Mouse (Mus musculus) frontal cortex, postnatal 25 days (tissue): Measurements from ENCODE around the gene Fcna.

Source experiments
- DNase-seq, 2 experiments: peaks; one replicate each; pipeline ENCODE4 v3.0.0; 2022; ENCODE audit warnings: low spot score in 2 of 2

Fcna gene

DNA sequence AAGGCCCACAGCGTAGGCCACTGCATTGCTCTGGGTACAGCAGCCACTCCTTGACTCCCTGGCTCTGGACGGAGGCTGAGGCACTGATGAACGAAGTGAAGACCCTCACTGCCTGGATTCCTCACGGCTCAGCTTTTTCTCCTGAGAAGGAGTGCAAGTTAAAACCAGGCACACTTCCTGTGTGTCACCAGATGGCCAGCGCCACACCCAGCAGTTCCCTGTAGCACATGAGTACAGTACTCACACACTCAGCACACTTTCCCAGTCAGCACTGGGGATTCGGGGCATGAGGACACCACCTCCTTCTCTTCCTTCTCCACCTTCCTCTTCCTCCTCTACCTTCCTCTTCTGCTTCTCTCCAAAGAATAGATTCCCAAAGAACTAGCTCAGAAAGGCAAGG is at the start of gene Fcna:
Gene Fcna, minus strand, starts transcription at position 220 of the 400 bp plus-strand sequence.
- no peak for DNase-seq

DNA sequence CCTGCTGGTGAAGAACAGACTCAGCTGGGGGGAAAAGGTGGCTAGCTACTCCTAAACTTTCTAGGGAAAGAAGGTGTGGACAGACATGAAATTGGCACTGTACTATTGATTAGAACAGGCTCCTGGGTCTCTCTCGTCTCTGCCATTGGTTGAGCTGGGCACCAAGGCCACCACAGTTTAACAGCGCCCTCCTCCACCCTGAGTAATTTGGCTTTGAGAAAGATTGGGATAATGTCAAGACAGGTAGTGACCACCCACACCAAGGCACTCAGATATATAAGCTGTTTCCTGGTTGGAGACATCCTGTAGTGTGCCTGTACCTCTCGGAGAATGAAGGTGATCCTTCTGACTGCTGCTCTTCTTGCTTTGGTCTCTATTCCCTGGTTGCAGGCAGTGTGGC is 48.7 kb upstream of the Fcna start, which contains the start of gene Lcn6:
Gene Lcn6, plus strand, starts transcription at position 301 of the 400 bp plus-strand sequence.
- DNase-seq, result no peak

DNA sequence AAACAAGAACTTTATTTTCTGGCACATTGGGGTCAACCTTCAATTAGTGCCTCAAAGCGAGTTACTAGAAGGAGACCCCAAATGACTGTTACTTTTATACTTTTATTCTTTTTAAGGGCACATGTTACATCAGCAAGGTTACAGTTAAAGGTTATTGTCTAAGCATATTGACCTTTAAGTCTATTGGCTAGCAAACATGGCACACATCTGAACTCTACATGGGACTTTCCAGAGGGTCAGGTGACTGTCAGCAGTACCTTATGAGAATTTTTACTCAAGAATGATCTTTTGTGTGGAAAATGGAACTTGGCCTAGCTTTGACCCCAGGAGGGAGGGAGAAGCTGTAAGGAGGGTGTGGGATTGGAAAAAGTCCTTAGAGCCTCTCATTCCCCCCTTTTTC is 38.7 kb upstream of the Fcna start:
- DNase-seq, result no peak

DNA sequence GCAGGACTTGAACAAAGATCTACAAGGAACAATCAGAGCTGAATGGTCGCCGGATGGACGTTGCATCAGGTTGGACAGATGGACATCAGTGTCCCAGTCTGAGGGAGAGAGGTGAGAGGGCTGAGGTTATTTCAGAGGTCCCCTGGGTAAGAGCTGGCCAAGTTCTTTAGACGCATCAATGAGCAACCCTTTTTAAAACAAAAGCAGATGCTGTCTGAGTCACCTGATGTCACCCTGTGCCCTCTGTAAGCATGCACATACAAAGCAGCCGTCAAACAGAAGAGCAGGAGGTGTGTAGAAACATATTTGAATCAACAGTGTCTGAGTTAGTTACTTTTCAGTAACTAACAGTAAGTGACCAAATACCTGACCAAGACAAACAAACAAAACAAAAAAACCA is 36.3 kb upstream of the Fcna start:
- no peak for DNase-seq

DNA sequence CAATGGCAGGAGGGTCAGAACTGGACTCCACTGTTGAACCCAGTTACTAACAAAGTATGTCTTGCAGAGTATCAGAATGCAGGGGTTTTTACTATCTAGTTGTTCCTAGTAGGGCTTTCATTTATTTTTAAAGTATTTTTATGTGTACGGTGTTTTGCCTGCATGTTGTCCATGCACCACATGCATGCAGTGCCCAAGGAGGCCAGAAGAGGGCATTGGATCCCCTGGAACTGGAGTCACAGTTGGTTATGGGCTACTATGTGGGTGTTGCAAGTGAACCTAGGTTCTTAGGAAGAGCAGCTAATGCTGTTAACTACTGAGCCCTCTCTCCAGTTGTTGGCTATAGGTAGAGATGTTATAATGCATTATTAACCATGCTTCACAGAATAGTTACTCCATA is 35.7 kb upstream of the Fcna start:
- DNase-seq, result peak; percentile 14 to 35

DNA sequence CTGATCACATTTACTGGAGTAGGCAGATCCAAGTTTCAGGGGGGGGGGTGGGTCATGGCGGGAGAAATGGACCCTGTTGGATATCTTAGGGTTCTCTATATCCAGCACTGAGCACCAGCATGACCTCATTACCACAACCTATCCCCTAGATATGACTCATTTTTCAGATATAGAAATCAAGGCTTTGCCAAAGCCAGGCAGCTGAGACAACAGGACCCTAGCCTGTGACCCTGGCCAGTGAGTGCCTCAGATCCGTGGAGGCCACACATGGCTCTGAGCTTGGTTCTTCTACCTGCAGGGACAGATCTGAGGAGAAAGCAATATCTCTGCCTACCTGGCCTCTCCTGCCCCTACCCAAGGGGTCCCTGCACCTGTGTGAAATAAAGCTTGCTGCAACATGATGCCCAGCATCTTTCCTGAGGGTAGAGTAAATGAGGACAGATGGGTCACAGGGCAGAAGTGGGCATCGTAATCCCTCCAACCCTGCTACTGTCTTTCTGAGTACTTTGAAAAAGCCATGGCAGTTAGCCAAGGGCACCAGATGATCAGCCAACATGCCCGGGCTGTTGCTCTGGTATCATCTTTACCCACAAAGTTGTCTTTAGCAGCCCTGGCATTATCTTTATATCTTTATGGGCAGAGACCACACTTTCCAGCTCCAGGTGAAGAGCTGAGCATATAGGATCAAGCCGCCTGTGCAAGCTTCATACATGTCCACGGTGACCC is 33.6 kb upstream of the Fcna start:
- DNase-seq, result no peak

DNA sequence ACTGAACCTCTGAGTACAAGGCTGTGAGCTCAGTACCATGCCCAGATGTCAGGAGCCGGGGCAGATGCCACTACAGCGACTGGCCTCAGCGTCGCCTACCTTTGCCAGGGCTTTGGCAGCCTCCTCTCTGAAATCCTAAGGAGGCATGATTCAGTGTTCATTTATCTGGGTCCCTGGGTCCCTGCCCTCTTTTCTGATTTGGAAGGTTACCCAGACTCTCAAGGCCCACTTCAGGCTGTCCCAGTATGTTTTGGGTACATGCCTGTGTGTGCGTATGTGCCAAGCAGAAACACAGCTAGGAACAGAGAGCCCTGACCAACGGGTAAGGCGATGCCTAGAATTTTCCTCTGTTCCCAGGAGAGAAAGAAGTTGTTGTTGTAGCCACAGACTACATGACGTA is 32.4 kb upstream of the Fcna start:
- no peak for DNase-seq

- no peak for DNase-seq
These were observed 29.8 kb upstream of the Fcna start, which contains the start of gene Lcn5 for GRCm38 (mm10) chr2:25657652-25658051. Gene Lcn5, plus strand, starts transcription at chr2:25657952.

- no peak for DNase-seq
These were observed 29.4 kb upstream of the Fcna start for GRCm38 (mm10) chr2:25657246-25657645.

- DNase-seq, result no peak
These were observed 28.9 kb upstream of the Fcna start for GRCm38 (mm10) chr2:25656691-25657090.

DNA sequence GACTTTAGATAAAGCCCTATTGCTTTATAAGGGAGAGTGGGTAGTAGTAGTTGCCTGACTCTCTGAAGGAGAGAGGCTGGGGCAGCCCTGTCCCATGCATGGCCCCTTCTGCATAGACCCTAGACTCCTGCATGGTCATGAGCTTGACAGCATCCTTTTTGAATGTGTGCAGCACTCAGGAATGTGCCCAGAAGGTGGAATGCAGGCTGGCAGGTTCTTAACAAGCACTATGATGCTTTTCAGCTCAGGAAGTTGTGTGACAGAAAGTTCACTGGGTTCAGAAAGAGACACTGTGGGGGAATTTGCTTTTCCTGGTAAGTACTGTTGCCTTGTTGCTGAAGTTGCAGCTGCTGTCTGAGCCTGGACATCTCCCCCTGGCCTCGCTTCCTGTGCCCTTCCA is 26.7 kb upstream of the Fcna start:
- DNase-seq, result no peak

GRCm38 (mm10) chr2:25652902-25653301 is 25.1 kb upstream of the Fcna start, which contains the start of gene Lcn8:
Gene Lcn8, plus strand, starts transcription at chr2:25653120.
- no peak for DNase-seq

DNA sequence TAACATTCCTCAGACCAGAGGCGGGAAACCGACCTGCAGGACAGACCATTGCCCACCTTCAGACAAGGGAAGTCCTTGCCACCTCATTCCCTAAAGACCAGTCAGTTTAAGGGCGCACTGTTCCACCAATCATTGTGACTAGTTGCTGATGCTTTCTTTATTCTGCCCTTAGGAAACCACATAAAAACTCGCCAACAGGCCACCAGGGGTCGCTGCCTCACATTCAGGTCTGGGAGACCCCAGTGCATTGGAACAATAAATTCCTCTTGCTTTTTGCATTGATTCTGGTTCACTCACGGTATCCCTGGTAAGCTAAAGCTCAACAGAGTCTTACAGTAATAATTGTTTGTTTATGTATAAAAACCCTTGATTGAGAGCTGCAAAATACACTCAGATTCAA is 12.1 kb upstream of the Fcna start:
- peak; percentile 30 to 35 for DNase-seq

DNA sequence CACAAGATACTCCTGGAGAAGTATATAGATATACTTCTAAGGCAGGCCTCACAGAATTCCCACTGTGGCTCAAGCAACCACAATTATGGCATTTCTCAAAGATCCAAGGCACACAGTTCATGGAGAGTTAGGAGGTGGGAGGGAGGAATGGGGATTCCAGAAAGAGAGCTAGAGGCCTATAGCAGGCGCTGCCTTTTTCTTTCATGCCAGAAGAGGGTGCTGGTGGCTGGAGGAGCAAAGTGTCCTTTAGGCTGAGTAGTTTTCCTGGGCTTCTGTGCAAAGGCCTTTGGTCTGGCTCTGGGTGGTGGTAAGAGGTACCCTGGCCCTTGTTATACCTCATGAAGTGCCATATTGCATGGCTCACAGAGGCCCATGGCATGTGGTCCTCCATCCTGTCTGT is 6.2 kb upstream of the Fcna start:
- DNase-seq, result no peak

- DNase-seq, result no peak
These were observed 5.8 kb upstream of the Fcna start for GRCm38 (mm10) chr2:25633616-25634015.

GRCm38 (mm10) chr2:25628738-25629137 is 908 bp upstream of the Fcna start:
- DNase-seq, result no peak

GRCm38 (mm10) chr2:25625986-25626385 is 1.8 kb downstream of the Fcna start:
- no peak for DNase-seq

- DNase-seq, result peak; percentile 67 to 74
These were observed 6.3 kb downstream of the Fcna start, which contains the start of gene Tmem141 for GRCm38 (mm10) chr2:25621229-25622200. Gene Tmem141, minus strand, starts transcription at chr2:25622005.

DNA sequence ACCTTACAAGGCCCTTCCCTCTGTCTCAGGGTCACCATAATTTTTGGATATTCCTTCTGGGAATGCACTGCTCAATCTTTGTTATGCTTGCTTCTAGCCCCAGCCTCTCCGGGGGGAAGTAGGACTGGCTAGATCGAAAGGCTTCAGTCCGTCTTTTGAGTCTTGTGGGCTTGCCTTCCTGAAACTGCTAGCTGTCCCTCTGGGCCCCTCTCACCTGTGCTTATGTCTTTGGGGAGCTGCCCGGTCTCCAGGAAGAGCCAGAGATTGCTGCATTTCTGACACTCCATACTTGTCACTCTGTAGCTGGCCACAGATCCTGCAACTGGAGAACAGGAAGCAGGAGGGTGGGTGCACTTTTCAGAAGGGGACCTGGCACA is 7.0 kb downstream of the Fcna start:
- no peak for DNase-seq

GRCm38 (mm10) chr2:25620386-25620785 is 7.4 kb downstream of the Fcna start:
- DNase-seq, result no peak

- DNase-seq, result no peak
These were observed 10.3 kb downstream of the Fcna start, which contains the start of gene Ccdc183 for GRCm38 (mm10) chr2:25617578-25617977. Gene Ccdc183, minus strand, starts transcription at chr2:25617678.

- DNase-seq, result no peak
These were observed 11.4 kb downstream of the Fcna start for GRCm38 (mm10) chr2:25616398-25616797.

- no peak for DNase-seq
These were observed 19.2 kb downstream of the Fcna start for GRCm38 (mm10) chr2:25608671-25609070.
